Mouse (Mus musculus) gastrocnemius, postnatal 14 days (tissue): ENCODE measurements around the gene Igfals. TPM values are rescaled to one million over a fixed set of nuclear protein-coding genes. Genes with fewer than 3 reads are reported as not detected.
A peak's percentile ranks its signal among the peaks of the same experiment; 100 is the strongest.

Experiments used
- DNase-seq: peaks from one replicate; pipeline ENCODE4 v3.0.0; 2021; ENCODE audit warnings: mixed read lengths
- intact Hi-C: fragments of 180-260 bp; cut with DNase I; formaldehyde crosslinking; loops from one replicate; pipeline ENCODE4 v1.15.1; 2025; ENCODE audit warnings: low total_unique reads
- total RNA-seq, 2 experiments: library from RNA; stranded (reverse); gene quantifications; 2 replicates each; pipeline ENCODE4 v1.2.3; 2021

Gene Igfals
- total RNA-seq, 2 experiments from 2014 or later: 2.9 TPM

GRCm38 (mm10) chr17:24890151-24891092 lies 24.6 kb downstream of the Igfals start:
- no peak for DNase-seq
- intact Hi-C loops: no loop called here

GRCm38 (mm10) chr17:24891321-24891720 lies 25.5 kb downstream of the Igfals start:
- DNase-seq: no peak
- intact Hi-C loops: no loop called here

- no peak for DNase-seq
- intact Hi-C loops: no loop called here
Measured at GRCm38 (mm10) chr17:24892785-24893184, 27.0 kb downstream of the Igfals start.

GRCm38 (mm10) chr17:24893276-24893675 lies 27.5 kb downstream of the Igfals start:
- DNase-seq: no peak
- intact Hi-C loops: no loop called here

- DNase-seq: no peak
- intact Hi-C loops: no loop called here
Measured at GRCm38 (mm10) chr17:24894061-24894994, 28.5 kb downstream of the Igfals start.

- peak; percentile 83 for DNase-seq
- intact Hi-C loops: no loop called here
Measured at GRCm38 (mm10) chr17:24894995-24895547, 29.3 kb downstream of the Igfals start, which contains the start of the genes Eme2 and Mrps34. Gene Eme2 (minus strand): TSS chr17:24895087. Gene Mrps34 (plus strand): TSS chr17:24895116.

- peak; percentile 38 for DNase-seq
- intact Hi-C loops: no loop called here
Measured at GRCm38 (mm10) chr17:24895571-24896240, 29.9 kb downstream of the Igfals start.

GRCm38 (mm10) chr17:24896241-24896992 lies 30.6 kb downstream of the Igfals start, which contains the start of gene Nme3:
Gene Nme3 (plus strand): TSS chr17:24896500.
- intact Hi-C loops: no loop called here
- peak; percentile 79 for DNase-seq

GRCm38 (mm10) chr17:24896993-24897269 lies 31.1 kb downstream of the Igfals start:
- intact Hi-C loops: no loop called here
- no peak for DNase-seq

GRCm38 (mm10) chr17:24897600-24897999 lies 31.8 kb downstream of the Igfals start:
- intact Hi-C loops: no loop called here
- no peak for DNase-seq

- intact Hi-C loops: no loop called here
- no peak for DNase-seq
Measured at GRCm38 (mm10) chr17:24898041-24898854, 32.5 kb downstream of the Igfals start.

GRCm38 (mm10) chr17:24899153-24899552 lies 33.4 kb downstream of the Igfals start:
- DNase-seq: no peak
- intact Hi-C loops: no loop called here

GRCm38 (mm10) chr17:24900014-24900413 lies 34.2 kb downstream of the Igfals start:
- no peak for DNase-seq
- intact Hi-C loops: no loop called here

GRCm38 (mm10) chr17:24902124-24902523 lies 36.3 kb downstream of the Igfals start:
- DNase-seq: no peak
- intact Hi-C loops: no loop called here

- intact Hi-C loops: no loop called here
- DNase-seq: no peak
Measured at GRCm38 (mm10) chr17:24902671-24903474, 37.1 kb downstream of the Igfals start.

GRCm38 (mm10) chr17:24903767-24904166 lies 38.0 kb downstream of the Igfals start:
- DNase-seq: no peak
- intact Hi-C loops: no loop called here

- intact Hi-C loops: no loop called here
- DNase-seq: no peak
Measured at GRCm38 (mm10) chr17:24907591-24907990, 41.8 kb downstream of the Igfals start.
